Mouse (Mus musculus): ENCODE results near the gene Mlycd.

- TF ChIP-seq POLR2A (IDR thresholded peaks at IDR 0.05; ENCODE audit: control insufficient read depth, extremely low read depth, insufficient read depth, low read length, poor library complexity): no peak
- TF ChIP-seq CTCF (IDR thresholded peaks at IDR 0.05; ENCODE audit: borderline replicate concordance, control insufficient read depth, extremely low read depth, insufficient read depth, low read length, poor library complexity): no peak
Measured at GRCm38 (mm10) chr8:119345029-119345682, 49.5 kb upstream of the Mlycd start.

Data from thymus, adult 2 months (tissue).